Mouse (Mus musculus): ENCODE results near the gene Irf2bp1. TPM values are rescaled to one million over a fixed set of nuclear protein-coding genes. Genes with fewer than 3 reads are reported as not detected.

Irf2bp1 gene
- polyA plus RNA-seq, 1 experiment from 2014 or later: 6.6 TPM

- Histone ChIP-seq H3K9me3 (replicated peaks; ENCODE audit: control insufficient read depth, low read length) (no peaks in the 10 kb centered on the region), H3K27me3 (ENCODE audit: control insufficient read depth, insufficient read depth, low read depth, low read length) (peaks cover 13% of the 10 kb centered on the region), H3K4me2 (ENCODE audit: low read depth, low read length) (no peak overlapping the region), H3K36me3 (ENCODE audit: control insufficient read depth, insufficient read depth) (no peaks in the 10 kb centered on the region), H3K4me1 (ENCODE audit: control insufficient read depth, low read depth, low read length) (peaks cover 5% of the 10 kb centered on the region; the same call in 1 of the 2 replicates), H3K4me3 (ENCODE audit: low read depth, low read length) (no peak overlapping the region), H3K27ac (ENCODE audit: low read length) (peak overlapping the region; percentile 46; the same call in 1 of the 2 replicates), H3K9ac (ENCODE audit: low read depth, low read length) (no peak overlapping the region)
- WGBS (ENCODE audit: insufficient replicate concordance): 69% methylated on average over 4 of the region's 4 CpGs
- ATAC-seq (ENCODE audit: low read depth): peak; percentile 24; the same call in 1 of the 2 replicates
These were observed 12.2 kb downstream of the Irf2bp1 start for GRCm38 (mm10) chr7:19016042-19016441.

DNA sequence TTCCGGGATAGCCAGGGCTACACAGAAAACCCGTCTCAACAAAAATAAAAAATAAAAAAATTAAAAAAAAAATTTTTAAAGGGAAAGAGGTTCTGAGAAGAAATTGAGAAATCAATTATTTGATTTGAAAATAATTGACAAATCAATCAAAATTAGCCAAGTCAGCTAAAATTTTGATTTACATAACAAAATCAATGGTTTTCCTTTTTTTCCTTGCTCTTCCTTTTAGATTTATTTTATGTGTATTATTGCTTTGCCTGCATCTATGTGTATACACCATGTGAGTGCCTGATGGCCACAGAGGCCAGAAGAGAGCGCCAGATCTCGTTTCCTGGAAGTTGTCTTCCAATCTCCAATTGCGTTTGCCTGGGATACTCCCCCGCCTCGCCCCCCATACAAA, 14.1 kb downstream of the Irf2bp1 start:
- ATAC-seq (ENCODE audit: low read depth): no peak
- Histone ChIP-seq H3K9ac (ENCODE audit: low read depth, low read length) (no peak overlapping the region), H3K4me3 (ENCODE audit: low read depth, low read length) (no peak overlapping the region), H3K36me3 (ENCODE audit: control insufficient read depth, insufficient read depth) (no peaks in the 10 kb centered on the region), H3K9me3 (replicated peaks; ENCODE audit: control insufficient read depth, low read length) (no peaks in the 10 kb centered on the region), H3K4me2 (ENCODE audit: low read depth, low read length) (no peak overlapping the region), H3K4me1 (ENCODE audit: control insufficient read depth, low read depth, low read length) (no peaks in the 10 kb centered on the region), H3K27me3 (ENCODE audit: control insufficient read depth, insufficient read depth, low read depth, low read length) (peaks cover 29% of the 10 kb centered on the region), H3K27ac (ENCODE audit: low read length) (no peak overlapping the region)
- 72% methylated on average over 7 of the region's 7 CpGs for WGBS (ENCODE audit: insufficient replicate concordance)

- Histone ChIP-seq H3K36me3 (ENCODE audit: control insufficient read depth, insufficient read depth) (no peaks in the 10 kb centered on the region), H3K4me2 (ENCODE audit: low read depth, low read length) (peak overlapping the region; percentile 38), H3K9me3 (replicated peaks; ENCODE audit: control insufficient read depth, low read length) (no peaks in the 10 kb centered on the region), H3K9ac (ENCODE audit: low read depth, low read length) (peak overlapping the region; percentile 29), H3K27me3 (ENCODE audit: control insufficient read depth, insufficient read depth, low read depth, low read length) (peaks cover 38% of the 10 kb centered on the region), H3K4me1 (ENCODE audit: control insufficient read depth, low read depth, low read length) (peaks cover 19% of the 10 kb centered on the region), H3K27ac (ENCODE audit: low read length) (0 out of 2 replicates have a peak overlapping the region, but pooled peaks have one; percentile 33), H3K4me3 (ENCODE audit: low read depth, low read length) (peak overlapping the region; percentile 93)
- no peak for ATAC-seq (ENCODE audit: low read depth)
- 7% methylated on average over 8 of the region's 8 CpGs for WGBS (ENCODE audit: insufficient replicate concordance)
These were observed 17.2 kb downstream of the Irf2bp1 start for GRCm38 (mm10) chr7:19021048-19021447.

DNA sequence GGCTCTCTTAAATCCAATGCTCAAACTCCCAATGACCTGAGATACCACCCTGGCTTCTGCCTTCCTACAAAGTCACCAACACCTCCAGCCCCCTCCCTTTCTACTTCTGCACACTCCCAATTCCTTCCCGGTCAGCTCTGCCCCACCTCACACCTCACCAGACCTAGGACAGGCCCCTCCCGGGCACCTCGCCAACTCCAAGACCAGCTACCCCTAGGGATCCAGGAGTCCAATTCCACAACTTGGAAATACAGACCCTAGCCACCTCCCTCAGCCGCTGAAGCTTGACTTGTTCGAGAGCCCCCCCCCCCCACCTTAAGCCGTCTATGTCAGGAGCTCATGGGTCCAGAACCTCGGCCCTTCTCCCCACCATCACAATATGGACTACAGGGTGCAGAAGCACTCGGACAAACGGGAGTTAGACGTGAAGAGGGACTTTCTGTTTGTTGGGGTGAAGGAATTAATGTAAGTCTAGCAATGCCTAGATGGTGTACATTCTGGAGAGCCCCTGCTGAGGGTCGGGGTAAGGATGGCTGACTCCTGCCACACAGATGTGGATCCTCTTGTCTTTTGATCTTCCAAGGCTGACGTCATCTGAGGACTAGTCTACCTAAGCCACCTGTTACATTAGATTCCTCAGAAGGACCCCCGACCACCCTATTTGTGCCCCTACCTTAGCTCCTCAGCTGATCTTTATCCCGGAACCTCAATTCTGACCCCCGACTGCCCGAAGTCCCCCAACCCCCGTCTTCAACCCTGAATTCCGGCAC, 18.5 kb downstream of the Irf2bp1 start:
- Histone ChIP-seq H3K4me1 (ENCODE audit: control insufficient read depth, low read depth, low read length) (peaks cover 27% of the 10 kb centered on the region), H3K9ac (ENCODE audit: low read depth, low read length) (peak overlapping the region; percentile 58; the same call in 1 of the 2 replicates), H3K4me2 (ENCODE audit: low read depth, low read length) (peak overlapping the region; percentile 38; the same call in 1 of the 2 replicates), H3K36me3 (ENCODE audit: control insufficient read depth, insufficient read depth) (no peaks in the 10 kb centered on the region), H3K9me3 (replicated peaks; ENCODE audit: control insufficient read depth, low read length) (no peaks in the 10 kb centered on the region), H3K27ac (ENCODE audit: low read length) (0 out of 2 replicates have a peak overlapping the region, but pooled peaks have one; percentile 17), H3K4me3 (ENCODE audit: low read depth, low read length) (peak overlapping the region; percentile 93), H3K27me3 (ENCODE audit: control insufficient read depth, insufficient read depth, low read depth, low read length) (peaks cover 38% of the 10 kb centered on the region)
- ATAC-seq (ENCODE audit: low read depth): no peak
- WGBS (ENCODE audit: insufficient replicate concordance): 37% methylated on average over 18 of the region's 18 CpGs

GRCm38 (mm10) chr7:19023357-19023814, 19.5 kb downstream of the Irf2bp1 start, which contains the start of gene Foxa3:
TSS of gene Foxa3 (minus strand) at chr7:19023538.
- Histone ChIP-seq H3K4me1 (ENCODE audit: control insufficient read depth, low read depth, low read length) (peaks cover 29% of the 10 kb centered on the region), H3K27ac (ENCODE audit: low read length) (peak within 1 kb of the TSS; percentile 64), H3K9me3 (replicated peaks; ENCODE audit: control insufficient read depth, low read length) (no peaks in the 10 kb centered on the region), H3K4me3 (ENCODE audit: low read depth, low read length) (peak within 1 kb of the TSS; percentile 93), H3K36me3 (ENCODE audit: control insufficient read depth, insufficient read depth) (no peaks in the 10 kb centered on the region), H3K27me3 (ENCODE audit: control insufficient read depth, insufficient read depth, low read depth, low read length) (peaks cover 38% of the 10 kb centered on the region), H3K4me2 (ENCODE audit: low read depth, low read length) (peak within 1 kb of the TSS; percentile 82), H3K9ac (ENCODE audit: low read depth, low read length) (peak within 1 kb of the TSS; percentile 93)
- WGBS (ENCODE audit: insufficient replicate concordance): 2% methylated on average over 30 of the region's 30 CpGs
- ATAC-seq (ENCODE audit: low read depth): peak; percentile 49

DNA sequence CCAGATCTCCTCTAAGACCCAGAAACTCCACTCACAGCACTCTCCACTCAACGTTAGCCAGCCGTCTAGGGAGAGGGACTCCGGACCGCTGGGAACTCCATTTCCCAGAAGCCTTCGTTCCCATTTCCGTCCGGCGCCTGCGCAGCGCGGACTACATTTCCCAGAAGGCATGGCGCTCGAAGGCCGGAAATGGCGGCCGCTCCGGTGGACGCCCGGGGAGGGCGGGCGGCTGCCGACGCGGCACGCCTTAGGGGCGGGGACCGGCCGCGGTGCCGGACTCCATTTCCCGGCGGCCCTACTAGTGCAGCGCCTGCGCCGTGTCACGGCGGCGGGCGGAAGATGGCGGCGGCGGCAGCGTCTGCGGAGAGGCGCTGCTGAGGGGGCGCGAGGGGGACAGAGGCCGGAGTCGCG, 20.3 kb downstream of the Irf2bp1 start, which contains the start of gene Sympk:
Gene Sympk, plus strand, starts transcription at position 282 of the 411 bp plus-strand sequence.
- ATAC-seq (ENCODE audit: low read depth): peak; percentile 93
- Histone ChIP-seq H3K4me3 (ENCODE audit: low read depth, low read length) (peak within 1 kb of the TSS; percentile 93), H3K4me2 (ENCODE audit: low read depth, low read length) (peak within 1 kb of the TSS; percentile 82), H3K27ac (ENCODE audit: low read length) (peak within 1 kb of the TSS; percentile 64), H3K9ac (ENCODE audit: low read depth, low read length) (peak within 1 kb of the TSS; percentile 93), H3K4me1 (ENCODE audit: control insufficient read depth, low read depth, low read length) (peaks cover 29% of the 10 kb centered on the region), H3K36me3 (ENCODE audit: control insufficient read depth, insufficient read depth) (peaks cover 2% of the 10 kb centered on the region; the same call in 1 of the 2 replicates), H3K27me3 (ENCODE audit: control insufficient read depth, insufficient read depth, low read depth, low read length) (peaks cover 38% of the 10 kb centered on the region), H3K9me3 (replicated peaks; ENCODE audit: control insufficient read depth, low read length) (no peaks in the 10 kb centered on the region)
- 0% methylated on average over 48 of the region's 50 CpGs for WGBS (ENCODE audit: insufficient replicate concordance)

- Histone ChIP-seq H3K27me3 (ENCODE audit: control insufficient read depth, insufficient read depth, low read depth, low read length) (peaks cover 35% of the 10 kb centered on the region), H3K27ac (ENCODE audit: low read length) (peak overlapping the region; percentile 64), H3K9me3 (replicated peaks; ENCODE audit: control insufficient read depth, low read length) (no peaks in the 10 kb centered on the region), H3K9ac (ENCODE audit: low read depth, low read length) (peak overlapping the region; percentile 93), H3K36me3 (ENCODE audit: control insufficient read depth, insufficient read depth) (peaks cover 8% of the 10 kb centered on the region), H3K4me2 (ENCODE audit: low read depth, low read length) (peak overlapping the region; percentile 82), H3K4me1 (ENCODE audit: control insufficient read depth, low read depth, low read length) (peaks cover 29% of the 10 kb centered on the region), H3K4me3 (ENCODE audit: low read depth, low read length) (peak overlapping the region; percentile 93)
- under 1% methylated on average over 33 of the region's 36 CpGs for WGBS (ENCODE audit: insufficient replicate concordance)
- peak; percentile 32 for ATAC-seq (ENCODE audit: low read depth)
These were observed 20.9 kb downstream of the Irf2bp1 start for GRCm38 (mm10) chr7:19024581-19025255.

- H3K27me3 ChIP-seq (ENCODE audit: control insufficient read depth, insufficient read depth, low read depth, low read length): peaks cover 7% of the 10 kb centered on the region
- ATAC-seq (ENCODE audit: low read depth): no peak
- no peak overlapping the region for H3K4me2 ChIP-seq (ENCODE audit: low read depth, low read length)
- peaks cover 29% of the 10 kb centered on the region for H3K4me1 ChIP-seq (ENCODE audit: control insufficient read depth, low read depth, low read length)
- no peak overlapping the region for H3K27ac ChIP-seq (ENCODE audit: low read length)
- no peak overlapping the region for H3K9ac ChIP-seq (ENCODE audit: low read depth, low read length)
- H3K4me3 ChIP-seq (ENCODE audit: low read depth, low read length): no peak overlapping the region
- peaks cover 21% of the 10 kb centered on the region for H3K36me3 ChIP-seq (ENCODE audit: control insufficient read depth, insufficient read depth)
- H3K9me3 ChIP-seq (replicated peaks; ENCODE audit: control insufficient read depth, low read length): no peaks in the 10 kb centered on the region
These were observed 24.2 kb downstream of the Irf2bp1 start for GRCm38 (mm10) chr7:19028067-19028466.

All from liver, embryonic 16.5 days (tissue).